Mouse (Mus musculus) NIH3T3 (cell line): ENCODE results near the gene Cdpf1.

Experiments used
- DNase-seq: peaks from one replicate; pipeline ENCODE4 v3.0.0-alpha.2; 2012; ENCODE audit warnings: low read depth

Gene Cdpf1

DNA sequence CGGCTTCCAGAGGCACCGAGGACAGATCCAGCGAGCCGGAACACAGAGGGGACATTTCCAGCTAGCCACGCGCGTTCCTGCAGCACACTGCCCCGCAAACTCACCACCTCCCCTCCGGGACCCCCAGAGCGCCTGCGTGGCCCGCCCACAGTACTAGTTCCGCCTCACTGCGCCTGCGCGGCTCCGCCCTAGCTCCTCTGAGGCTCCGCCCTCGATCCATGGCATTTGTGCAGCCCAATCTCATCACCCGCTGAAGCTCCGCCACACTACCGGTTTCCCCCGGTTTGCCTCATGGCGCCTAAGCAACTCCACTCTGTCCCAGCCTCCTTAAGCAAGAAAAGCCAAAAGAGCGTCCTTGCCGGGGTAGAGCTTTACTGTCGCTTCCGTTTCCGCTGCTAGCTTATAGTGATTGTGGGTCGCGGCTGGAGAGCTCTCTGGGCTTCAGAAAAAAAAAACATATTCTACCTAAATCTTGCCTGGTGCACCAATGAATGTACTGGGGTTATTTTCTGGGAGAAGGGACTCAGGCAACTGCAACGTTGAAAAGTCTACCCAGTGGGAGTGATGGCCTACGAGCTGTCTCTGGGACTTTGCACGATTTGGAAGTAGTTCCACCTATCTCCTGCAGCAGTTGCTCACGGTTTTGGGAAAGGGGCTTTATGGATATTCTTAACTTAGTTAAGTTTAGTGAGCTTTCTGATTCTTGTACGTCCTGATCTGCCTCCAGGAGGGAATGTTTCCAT, at the start of gene Cdpf1:
Gene Cdpf1 (minus strand): TSS at position 163 of the 743 bp plus-strand sequence.
- peak; percentile 99 for DNase-seq

DNA sequence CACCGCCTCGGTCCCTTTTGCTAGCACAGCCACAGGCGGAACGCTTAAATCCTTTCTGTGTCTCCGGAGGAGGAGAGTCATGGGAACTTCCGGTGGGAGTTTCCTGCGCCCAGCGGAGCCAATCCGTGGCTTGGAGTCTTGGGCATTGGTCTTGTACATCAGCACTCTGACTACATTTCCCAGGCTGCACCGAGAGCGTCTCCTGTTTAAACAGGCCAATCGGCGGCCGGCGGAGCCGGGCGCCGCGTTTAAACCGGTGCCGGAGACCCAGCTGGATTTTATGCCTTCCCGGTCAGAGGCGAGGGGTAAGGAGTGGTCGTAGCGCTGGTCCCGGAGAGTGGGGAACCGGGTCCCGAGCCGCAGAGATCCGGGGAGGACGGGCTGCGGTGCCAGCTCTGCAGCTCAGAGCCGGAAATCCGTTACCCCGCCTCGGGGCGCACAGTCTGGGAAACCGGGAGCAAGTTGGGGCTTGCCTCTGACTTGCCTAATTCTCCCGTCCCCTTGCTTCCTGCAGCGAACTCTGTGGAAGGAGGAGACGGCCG, 48.1 kb upstream of the Cdpf1 start, which contains the start of gene Gtse1:
Gene Gtse1 (plus strand): TSS at position 256 of the 542 bp plus-strand sequence.
- DNase-seq: peak; percentile 97

DNA sequence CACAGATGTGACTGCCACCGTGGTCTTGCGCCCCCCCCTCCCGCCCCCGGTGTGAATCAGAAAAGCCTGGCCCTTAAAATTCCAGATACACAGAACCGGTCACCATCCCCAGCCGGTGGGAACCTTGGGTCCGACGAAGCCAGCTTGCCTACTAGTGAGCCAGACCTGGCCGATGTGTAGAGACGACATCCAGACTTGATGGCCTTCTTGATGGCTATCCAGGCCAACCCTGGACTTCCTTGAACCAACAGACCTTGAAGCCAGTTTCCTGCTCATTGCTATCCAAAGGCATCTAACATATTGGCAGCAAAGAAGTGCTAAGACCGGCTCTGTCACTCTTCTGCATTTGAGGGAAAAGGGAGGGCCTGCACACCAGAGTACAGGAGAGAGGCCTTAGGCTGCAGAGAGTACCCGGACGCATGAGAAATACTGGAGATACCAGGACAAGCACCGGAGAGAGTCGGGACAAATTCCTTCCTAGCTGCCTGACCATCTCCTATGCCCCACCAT, 47.5 kb upstream of the Cdpf1 start:
- no peak for DNase-seq

DNA sequence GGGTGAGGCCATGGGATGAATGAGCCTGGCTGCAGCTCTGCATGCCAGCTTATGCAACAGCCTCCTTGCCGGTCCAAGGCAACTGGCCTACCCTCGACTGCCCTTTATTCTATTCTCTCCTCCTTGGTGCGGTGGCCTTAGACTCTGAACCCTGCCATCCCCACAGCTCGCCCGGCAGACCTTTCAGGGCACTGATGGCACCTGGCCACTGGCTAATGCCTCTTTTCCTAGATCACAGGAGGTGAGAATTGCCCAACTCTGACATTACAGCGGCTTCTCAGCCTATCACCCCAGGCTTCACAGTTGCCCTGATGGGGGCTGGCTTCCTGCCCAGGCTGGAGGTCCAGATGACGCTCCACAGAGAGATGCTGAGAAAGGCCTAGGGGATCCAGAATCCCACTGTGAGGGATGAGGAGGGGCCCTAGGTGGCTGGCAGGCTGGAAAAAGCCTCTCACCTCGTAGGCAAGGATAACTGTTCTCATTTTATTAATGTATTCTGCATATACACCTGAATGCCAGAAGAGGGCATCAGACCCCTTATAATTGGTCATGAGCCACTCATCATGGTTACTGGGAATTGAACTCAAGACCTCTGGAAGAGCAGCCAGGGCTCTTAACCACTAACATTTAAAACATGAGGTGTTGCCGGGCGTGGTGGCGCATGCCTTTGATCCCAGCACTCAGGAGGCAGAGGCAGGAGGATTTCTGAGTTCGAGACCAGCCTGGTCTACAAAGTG, 40.3 kb upstream of the Cdpf1 start:
- DNase-seq: peak; percentile 10

DNA sequence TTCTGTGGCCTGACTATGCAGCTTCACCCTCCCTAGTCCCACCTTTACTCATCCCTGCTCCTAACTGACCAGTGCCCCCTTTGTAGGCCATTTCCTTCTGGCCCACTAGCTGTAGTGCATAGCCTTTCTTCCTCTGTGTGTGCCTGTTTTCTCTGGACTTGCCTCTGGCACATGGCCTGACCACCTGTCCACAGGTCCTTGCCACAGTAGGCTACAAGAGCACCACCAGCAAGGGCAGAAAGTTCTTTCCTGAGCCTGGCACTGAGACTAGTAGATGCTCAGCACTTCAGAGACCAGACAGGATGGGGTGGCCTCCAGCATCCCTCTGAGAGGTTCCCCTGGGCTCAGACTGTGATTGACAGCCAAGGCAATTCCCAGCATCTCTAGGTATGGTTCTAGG, 33.6 kb upstream of the Cdpf1 start:
- no peak for DNase-seq

DNA sequence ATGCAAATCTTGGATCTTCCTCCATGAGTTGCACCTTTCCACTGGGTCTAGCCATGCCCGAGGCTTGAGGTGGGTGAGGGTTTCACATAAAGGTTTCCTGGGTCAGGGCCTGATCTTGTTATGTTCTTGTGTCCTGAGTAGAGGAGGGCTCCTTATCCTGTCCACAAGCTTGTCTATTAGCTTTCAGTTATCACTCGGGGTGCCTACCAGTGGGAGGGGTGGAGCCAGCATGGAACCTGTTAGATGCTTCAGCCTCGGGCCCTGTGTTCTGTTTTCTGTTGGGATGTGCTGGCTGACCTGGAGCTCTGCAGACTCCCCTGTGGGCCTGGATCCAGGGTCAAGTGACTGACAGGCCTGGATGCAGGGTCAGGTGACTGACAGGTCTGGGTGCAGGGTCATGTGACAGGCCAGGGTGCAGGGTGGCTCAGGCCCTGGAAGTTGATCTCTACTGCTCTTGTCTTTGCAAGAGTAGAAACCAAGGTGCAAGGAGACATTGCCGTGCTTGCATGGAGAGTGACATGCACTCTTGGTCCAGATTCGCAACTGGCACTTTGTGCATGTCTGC, 30.4 kb upstream of the Cdpf1 start:
- DNase-seq: no peak

DNA sequence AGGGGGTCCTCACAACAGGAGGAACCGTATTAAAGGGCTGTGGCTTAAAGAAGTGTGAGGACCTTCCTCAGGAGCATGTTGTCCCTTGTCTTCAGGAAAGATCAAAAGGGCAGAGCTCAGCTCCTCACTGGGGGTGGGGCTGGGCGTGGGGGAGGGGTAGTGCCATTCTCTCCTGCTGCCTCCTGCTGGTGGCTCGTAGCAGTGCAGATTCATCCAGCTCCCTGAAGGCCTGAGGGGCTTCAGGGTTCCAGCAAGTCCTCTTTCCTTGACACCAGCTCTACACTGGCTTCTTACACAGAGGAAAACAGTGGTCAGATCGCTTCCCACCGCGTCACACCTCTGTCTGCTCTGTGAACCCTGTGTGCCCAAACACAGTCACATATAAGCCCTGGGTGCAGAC, 29.5 kb upstream of the Cdpf1 start:
- DNase-seq: peak; percentile 28

DNA sequence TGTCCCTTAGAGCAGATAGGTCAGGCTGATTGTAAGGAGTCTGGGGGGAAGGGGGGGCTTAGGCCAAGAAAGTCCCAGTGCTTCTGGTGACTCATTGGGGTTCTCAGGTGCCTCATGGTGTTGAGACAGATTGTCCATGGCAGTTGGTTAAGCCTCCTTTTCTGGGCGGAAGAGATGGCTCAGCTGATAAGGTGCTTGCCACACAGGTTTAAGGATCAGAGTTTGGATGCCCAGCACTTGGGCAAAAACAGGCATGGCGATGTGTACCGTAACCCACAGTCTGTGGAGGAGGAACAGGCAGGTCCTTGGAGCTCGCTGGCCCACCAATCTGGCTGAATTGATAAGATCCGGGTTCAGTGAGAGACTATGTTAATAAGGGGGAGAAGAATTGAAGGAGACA, 25.4 kb upstream of the Cdpf1 start:
- DNase-seq: no peak

DNA sequence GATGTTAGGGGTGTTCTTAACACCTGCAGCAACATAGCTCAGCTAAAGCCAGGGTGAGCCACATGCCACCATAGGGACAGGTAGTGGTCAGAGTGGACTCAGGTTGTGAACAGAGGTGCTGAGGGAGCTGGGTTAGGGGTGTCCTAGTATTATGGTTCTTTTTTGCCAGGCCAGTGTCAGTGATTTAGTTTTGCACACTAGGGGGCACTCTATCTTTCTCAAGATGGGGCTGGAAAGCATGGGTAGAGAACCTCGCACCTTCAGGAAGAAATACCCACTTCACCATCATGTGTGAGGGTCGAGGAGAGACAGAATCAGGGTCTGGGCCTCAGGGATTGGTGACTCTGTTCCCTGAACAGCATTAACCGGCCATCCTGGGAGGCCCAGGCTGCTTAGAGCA, 23.8 kb upstream of the Cdpf1 start:
- peak; percentile 8 for DNase-seq

DNA sequence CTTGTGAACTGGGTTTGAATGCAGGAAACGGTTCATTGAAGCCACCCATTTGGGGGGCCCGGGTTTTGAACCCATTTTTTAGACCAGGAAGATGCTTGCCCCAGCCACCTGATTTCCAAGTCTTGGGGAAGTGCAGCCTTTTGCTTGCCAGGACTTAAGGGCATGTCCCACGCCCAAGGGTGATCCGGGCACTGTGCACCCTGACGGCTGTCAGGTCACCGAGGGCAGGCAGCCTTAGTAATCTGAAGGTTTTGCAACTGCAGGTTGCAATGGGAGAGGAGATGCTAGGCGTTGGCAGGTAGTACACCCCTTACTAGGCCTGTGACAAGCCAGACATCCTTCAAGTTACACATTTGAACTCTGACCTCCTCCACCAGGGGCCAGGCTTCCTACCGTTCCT, 21.1 kb upstream of the Cdpf1 start:
- DNase-seq: no peak

DNA sequence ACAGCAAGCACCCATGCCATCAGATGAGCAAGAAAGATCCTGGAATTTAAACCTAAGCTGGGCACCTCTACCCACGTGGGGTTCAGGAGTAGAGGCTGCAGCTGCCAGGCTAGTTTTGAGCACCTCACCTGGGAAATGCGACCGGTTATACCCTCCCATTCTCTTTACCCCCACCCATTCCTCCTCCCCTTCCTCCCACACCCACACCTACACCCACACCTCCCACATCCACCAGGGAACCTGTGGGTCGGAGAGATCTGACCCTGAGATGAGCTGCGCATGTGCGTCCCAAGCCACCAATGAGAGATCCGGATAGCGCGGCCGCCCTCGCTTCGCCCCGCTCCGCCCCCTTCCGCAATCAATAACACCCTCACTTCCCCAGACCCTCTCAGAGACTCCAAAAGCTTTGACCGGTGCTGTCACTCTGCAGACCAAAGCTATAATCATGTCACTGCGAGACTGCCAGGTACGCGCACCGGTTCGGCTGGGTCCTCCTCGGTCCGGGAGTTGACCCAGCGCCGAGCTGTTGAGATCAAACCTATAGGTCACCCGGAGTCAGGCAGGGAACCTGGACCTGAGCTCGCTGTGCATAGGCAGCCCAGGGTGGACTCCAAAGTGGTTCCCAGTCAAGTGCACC, 20.6 kb upstream of the Cdpf1 start, which contains the start of gene Ttc38:
Gene Ttc38 (plus strand): TSS at position 353 of the 637 bp plus-strand sequence.
- DNase-seq: peak; percentile 46

DNA sequence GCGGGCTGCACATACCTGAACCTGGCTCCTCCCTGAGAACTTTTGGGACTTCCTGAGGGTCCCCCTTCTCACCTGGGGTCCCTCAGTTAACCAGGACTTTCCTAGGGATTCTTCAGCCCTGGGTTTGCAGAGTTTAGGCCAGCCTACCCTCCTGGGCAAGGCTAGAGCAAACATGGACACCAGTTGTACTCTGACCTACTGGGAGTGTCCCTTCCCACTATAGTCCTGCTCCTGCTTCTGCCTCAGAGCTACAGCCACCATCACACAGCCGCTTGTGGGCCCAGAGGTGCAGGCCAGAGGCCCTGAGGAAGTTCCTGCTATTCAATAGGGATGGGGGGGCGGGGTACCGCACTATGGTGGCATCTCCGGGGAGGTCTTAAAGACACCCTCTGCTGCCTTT, 18.0 kb upstream of the Cdpf1 start:
- no peak for DNase-seq

DNA sequence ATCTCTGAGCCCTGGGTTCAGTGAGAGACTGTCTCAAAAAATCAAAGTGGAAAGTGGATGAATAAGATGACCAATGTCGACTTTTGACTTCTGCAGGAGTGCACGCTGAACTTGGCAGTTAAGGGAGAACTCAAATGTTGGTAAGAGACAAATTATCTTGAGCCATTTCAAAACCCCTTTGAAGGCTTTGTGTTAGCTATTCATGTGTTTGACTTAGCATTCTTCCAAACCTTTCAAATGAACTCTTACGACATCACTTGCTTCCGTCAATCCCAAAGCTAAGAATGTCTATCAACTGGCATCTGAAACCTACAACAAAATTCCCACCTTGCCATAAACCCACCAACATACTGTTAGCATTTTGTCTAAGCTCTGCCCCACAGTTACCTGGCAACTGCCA, 16.6 kb upstream of the Cdpf1 start:
- DNase-seq: no peak

DNA sequence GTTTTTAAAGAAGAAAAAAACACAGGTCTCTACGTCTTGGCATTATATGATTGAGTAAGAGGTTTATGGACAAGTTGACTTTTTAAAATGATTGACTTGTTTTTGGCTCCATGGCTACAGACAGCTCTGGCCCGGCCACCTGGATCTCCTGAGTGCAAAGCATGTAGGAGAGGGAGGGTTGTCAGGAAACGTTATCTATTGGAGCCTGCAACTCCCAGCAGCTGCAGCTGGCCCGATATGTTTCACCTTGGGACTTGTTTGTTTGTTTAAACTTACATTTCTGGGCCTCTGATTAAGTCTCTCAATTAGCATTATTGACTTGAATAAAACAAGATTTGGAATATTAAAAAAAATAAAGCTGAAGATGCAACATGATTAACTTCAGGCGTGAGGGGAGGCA, 15.2 kb upstream of the Cdpf1 start:
- no peak for DNase-seq

DNA sequence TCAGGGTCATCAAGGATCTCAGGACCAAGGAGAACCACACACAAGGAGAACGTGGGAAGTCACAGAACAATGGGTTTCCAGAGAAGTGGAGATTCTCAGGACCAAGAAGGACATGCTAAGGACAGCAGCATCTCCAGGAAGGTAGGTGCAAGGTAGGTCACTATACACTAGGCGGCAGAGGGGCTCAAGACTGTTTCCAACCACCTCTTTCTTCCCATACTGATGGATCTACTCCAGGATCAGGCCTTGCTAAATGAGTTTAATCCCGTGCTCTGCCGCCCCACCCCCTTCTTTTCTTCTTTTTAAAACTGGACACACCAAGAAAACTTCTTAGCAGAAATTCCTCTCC, 10.5 kb upstream of the Cdpf1 start:
- DNase-seq: no peak

DNA sequence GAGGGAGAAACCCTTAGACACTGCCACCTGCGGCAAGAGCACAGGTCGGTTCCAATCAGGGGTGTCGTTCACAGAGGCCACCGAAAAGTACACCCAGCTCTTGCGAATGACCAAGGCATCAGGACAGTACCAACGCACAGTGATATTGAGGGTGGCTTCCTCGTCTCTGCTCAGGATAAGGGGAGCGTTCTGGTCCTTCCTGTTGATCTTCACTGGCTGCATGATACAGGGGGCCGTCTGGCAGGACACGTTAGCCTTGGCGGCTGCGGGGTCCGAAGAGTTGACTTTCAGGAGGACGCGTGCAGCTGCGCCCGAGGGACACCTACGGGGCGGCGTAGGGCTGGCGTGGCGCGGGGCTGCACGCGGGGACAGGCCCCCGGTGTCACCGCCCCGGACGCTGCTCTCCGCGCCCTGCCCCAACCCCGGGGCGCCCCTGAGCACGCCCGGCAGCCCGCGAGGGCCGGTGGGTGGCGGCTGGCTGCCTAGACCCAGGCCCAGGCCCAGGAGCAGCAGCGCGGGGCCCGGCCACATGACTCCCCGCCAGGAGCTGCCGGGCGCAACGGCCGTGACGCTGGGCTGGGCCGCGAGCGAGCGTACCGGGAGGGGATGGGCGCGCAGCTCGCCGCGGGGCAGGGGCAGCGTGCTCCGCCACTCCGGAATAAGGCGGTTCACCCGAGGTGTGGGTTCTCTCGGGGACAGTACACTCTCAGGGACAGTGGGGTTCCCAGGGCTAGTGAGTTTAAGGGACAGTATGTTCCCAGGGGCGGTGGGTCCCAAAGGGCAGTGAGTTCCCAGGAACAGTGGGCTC, 9.9 kb upstream of the Cdpf1 start, which contains the start of gene Pkdrej:
Gene Pkdrej (minus strand): TSS at position 532 of the 808 bp plus-strand sequence.
- DNase-seq: no peak

DNA sequence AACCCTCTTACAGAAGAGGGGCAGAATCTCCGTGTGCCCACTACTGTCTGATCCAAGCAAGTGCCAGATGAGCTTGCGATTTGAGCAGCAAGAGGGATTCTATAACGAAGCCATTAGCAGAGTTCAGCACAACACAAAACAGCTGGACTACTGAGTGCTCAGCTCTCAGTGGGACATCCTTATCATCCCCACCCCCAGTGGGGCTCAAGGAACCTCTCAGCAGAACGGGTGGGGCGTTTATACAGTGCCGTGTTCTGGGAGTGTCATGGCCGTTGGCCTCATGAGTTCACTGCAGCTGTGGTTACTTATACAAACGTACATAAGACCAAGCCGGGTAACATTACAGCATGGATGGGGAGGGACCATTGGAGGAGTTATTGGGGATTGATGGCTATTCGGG, 1.9 kb upstream of the Cdpf1 start:
- DNase-seq: no peak

DNA sequence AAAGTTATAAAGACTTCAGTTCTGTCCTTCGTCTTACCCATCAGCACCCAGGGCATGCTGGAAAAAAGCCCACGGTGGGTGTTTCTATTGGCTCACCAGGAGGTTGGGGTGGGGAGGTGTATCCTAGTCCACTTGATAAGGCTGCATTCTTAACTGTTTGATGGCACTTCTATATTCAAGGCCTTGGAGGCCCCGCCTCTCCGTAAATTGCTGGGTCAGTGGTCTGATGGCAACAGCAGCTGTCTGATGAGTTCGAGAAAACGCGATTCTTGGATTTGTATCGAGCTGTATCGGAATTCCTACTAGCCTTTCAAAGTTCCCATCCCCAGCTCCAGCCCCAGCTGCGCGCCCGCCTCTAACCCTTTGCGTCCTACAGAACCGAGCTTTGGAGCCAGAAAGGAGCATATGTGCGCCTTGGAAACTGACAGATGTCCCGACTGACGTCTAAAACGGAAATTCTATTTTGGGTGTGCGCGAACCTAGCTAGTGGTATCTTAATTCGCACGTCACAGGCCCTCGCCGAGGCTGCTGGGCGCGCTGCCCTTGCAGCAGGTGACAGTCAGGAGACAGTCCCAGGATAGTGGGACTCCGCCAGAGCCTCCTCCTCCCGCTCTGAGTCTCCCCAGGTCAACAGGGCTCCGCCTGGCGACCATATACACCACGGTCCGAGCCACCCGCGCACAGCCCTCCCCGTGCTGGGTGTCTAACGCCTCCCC, 533 bp downstream of the Cdpf1 start:
- peak; percentile 62 for DNase-seq

DNA sequence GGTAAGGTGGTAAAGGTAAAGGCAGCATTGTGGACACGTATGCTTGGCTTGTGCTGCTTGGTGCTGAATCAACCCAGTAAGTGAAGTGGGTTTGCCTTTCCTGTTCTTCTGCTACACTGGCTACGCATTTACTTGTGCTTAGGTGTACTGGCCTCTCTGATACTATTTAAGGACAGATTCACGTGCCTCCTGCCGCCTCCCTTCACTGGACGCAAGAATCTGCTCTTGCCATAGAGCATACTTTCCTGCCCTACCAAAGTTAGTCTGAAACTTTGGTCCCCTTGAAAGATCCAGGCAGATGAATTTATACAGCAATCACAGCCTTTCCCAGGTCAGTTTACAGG, 1.1 kb downstream of the Cdpf1 start:
- DNase-seq: no peak

DNA sequence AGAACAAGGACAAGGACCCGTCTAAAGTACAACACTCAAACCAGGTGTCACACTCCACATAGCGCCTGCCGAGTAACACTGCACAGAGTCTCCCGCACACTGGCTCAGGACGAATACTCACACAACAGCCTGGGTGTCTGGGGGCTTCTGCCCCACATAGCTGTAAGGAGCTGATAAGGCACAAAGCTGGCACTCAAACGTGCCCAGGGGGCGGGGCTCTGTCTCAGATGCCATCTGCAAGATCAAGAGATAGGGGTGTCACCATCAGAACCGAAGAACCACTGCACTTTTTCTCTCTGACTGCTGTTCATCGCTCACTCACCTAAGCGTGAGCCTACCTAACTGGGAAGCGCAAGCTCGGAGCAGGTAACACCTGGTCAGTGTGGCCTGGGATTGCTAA, 2.4 kb downstream of the Cdpf1 start:
- no peak for DNase-seq

DNA sequence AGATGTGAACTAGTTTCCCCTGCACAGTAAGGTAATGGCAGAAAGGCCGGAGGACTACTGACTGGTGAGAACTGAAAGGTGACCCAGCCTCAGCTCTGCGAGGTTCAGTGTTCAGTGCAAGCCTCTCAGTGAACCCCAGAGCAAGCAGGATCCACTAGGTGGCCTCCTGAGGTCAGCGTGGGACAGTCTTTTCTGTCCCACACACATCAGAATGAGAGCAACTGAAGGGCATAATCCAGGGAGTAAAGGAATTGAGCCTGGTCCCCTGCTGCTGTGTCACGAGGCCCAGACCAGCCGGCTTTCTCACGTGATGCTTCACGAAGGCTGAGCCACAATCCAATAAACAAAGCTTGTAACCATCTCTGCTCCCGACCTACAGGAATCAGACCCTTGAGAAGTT, 3.1 kb downstream of the Cdpf1 start:
- DNase-seq: no peak
